Mouse (Mus musculus) liver, embryonic 14.5 days (tissue): ENCODE measurements around the gene Cdca4.

Source experiments
- CTCF ChIP-seq: IDR thresholded peaks from 2 replicates; pipeline ENCODE4 v1.5.1; 2016; ENCODE audit warnings: antibody characterized with exemption, low read depth, control low read depth
- EP300 ChIP-seq: IDR thresholded peaks from 2 replicates; pipeline ENCODE4 v1.6.1; 2016; ENCODE audit warnings: antibody characterized with exemption, low read depth

GRCm38 (mm10) chr12:112866467-112867080 lies 37.4 kb upstream of the Cdca4 start:
- TF ChIP-seq CTCF (no peak), EP300 (no peak)
